Mouse (Mus musculus): ENCODE data around the gene Glipr1l1. TPM values are rescaled to one million over a fixed set of nuclear protein-coding genes. Genes with fewer than 3 reads are reported as not detected.
"Not testable (repeated sequence)": the region's sequence is repeated elsewhere in the genome, so short reads cannot be mapped to it uniquely, and the experiment has no call there.

The Glipr1l1 gene
- polyA plus RNA-seq, 1 experiment from 2014 or later: not detected

DNA sequence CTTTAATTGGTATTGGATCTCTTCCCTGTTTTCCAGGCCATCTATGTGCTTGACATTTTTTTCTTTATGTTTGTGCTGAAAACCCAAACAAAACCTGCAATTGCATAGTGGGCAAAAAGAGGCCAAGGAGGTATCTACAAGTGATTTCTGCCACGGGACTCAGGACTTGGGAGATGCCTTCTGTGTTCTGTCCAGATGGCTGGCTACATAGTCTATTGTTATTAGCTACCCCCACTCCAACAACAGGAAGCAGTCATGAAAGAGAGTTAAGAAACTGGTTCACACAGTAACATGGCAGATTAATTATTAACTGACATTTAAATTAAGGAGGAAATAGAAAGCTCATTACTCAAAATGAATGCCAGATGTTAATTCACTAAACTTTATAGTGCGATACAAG, 65.1 kb downstream of the Glipr1l1 start:
- H3K4me3 ChIP-seq (replicated peaks); H3K9me3 ChIP-seq (replicated peaks); H3K4me1 ChIP-seq (replicated peaks); H3K27me3 ChIP-seq; ATAC-seq (ENCODE audit: insufficient read depth); H3K36me3 ChIP-seq (replicated peaks); H3K27ac ChIP-seq (replicated peaks); H3K4me2 ChIP-seq; H3K9ac ChIP-seq: not testable (repeated sequence)
- WGBS (ENCODE audit: insufficient replicate concordance): 33% methylated on average over 2 of the region's 2 CpGs

DNA sequence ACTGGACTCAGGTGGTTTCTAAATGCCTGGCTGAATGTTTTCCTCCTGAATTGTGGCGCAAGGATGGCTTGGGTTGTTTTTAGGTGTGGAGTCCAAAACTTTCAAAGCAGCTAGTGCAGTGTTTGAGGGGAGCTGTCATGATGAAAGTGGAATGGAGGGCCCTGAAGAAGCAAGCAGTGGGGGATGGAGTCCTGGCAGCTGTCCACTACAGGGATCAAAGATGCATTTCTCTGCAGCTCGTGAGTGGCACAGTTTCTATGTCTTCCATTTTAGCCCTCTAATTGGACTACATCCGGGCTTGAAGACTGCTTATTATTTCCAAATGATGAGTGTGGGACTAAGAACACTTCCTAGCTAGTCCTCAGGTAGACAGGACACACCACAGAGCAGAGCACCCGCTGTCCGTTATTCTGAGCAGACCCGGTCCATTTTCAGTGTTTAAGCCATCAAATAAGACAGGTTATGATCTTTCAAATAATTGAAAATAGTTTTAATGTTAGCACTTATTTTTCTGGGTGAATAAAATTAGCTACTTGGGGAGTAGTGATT, 67.8 kb downstream of the Glipr1l1 start:
- H3K4me3 ChIP-seq (replicated peaks); H3K4me1 ChIP-seq (replicated peaks); H3K9me3 ChIP-seq (replicated peaks); H3K9ac ChIP-seq; ATAC-seq (ENCODE audit: insufficient read depth); H3K27ac ChIP-seq (replicated peaks); H3K36me3 ChIP-seq (replicated peaks); H3K27me3 ChIP-seq; H3K4me2 ChIP-seq: not testable (repeated sequence)
- 63% methylated on average over 6 of the region's 6 CpGs for WGBS (ENCODE audit: insufficient replicate concordance)

Other genes with a start within 250 kb of the Glipr1l1 start
- 18.0 and 18.3 TPM in 2 replicates for gene Krr1, start 87.5 kb upstream of the Glipr1l1 start, polyA plus RNA-seq (2015; fragmentation: Nextera tagmentation; extraction: Ambion mirVana)
- 9.8 and 10.7 TPM in 2 replicates for gene Glipr1, start 57.6 kb upstream of the Glipr1l1 start, polyA plus RNA-seq (2015; fragmentation: Nextera tagmentation; extraction: Ambion mirVana)
- gene Glipr1l2, start 23.2 kb downstream of the Glipr1l1 start, polyA plus RNA-seq (2015; fragmentation: Nextera tagmentation; extraction: Ambion mirVana): not detected in 2 replicates
- gene Glipr1l3, start 100.1 kb downstream of the Glipr1l1 start, polyA plus RNA-seq (2015; fragmentation: Nextera tagmentation; extraction: Ambion mirVana): not detected in 2 replicates
- gene Caps2, start 103.4 kb downstream of the Glipr1l1 start, polyA plus RNA-seq (2015; fragmentation: Nextera tagmentation; extraction: Ambion mirVana): not detected in 2 replicates
- not detected in 2 replicates for gene Kcnc2, start 210.9 kb downstream of the Glipr1l1 start, polyA plus RNA-seq (2015; fragmentation: Nextera tagmentation; extraction: Ambion mirVana)